In the genomic region with DNA sequence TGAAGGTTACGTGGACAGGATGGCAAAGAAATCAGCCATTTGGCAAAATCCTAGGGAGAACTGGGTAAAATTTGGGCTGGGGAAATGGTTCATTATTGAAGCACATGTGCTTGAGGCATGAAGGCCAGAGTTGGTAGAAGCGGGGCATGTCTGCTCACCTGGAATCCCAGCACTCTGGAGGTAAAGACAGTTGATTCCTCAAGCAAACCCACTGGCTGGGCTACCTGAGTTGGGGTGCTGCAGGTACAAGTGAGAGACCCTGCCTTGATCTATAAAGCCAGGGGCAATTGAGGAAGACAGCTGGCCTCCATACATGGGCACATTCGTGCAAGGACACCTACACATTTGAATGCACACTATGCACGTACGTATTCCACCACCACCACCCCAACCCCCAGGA, we compare ENCODE assay signal across 9 mouse cellular contexts. TPM values are rescaled to one million over a fixed set of nuclear protein-coding genes. Genes with fewer than 3 reads are reported as not detected.
DNase-seq lines count a peak whose midpoint lies in the region; ATAC-seq and TF ChIP-seq lines count a peak whose summit lies in the region.
"Had no signal": no experiment of that assay in that cellular context is flagged by ENCODE, and none has a peak within 500 bp of the region (broad histone marks: within the 10 kb centered on the region; RNA-seq: fewer than 3 reads in every experiment).

No protein-coding gene starts in this region.

- H3K36me3 ChIP-seq in embryonic facial prominence, embryonic 14.5 days (ENCODE audit: control insufficient read depth, insufficient read depth, low read length) = peaks cover 29% of the 10 kb centered on the region; the same call in 1 of the 2 replicates
- H3K36me3 ChIP-seq in hindbrain, embryonic 11.5 days (ENCODE audit: control insufficient read depth, insufficient read depth, low read length) = no peaks in the 10 kb centered on the region
- peaks cover 25% of the 10 kb centered on the region for H3K36me3 ChIP-seq in midbrain, embryonic 13.5 days

- peaks cover 4% of the 10 kb centered on the region for H3K4me1 ChIP-seq in embryonic facial prominence, embryonic 14.5 days (ENCODE audit: control insufficient read depth, insufficient read depth, low read length)
- no peaks in the 10 kb centered on the region for H3K4me1 ChIP-seq in hindbrain, embryonic 11.5 days (replicated peaks; ENCODE audit: control insufficient read depth, insufficient read depth, low read length)
- H3K4me1 ChIP-seq in midbrain, embryonic 13.5 days (replicated peaks) = peaks cover 8% of the 10 kb centered on the region

- peak overlapping the region; percentile 76 for H3K4me2 ChIP-seq in embryonic facial prominence, embryonic 14.5 days (ENCODE audit: low read depth, low read length)
- 0 out of 2 replicates have a peak overlapping the region, but pooled peaks have one; percentile 47 for H3K4me2 ChIP-seq in hindbrain, embryonic 11.5 days (replicated peaks; ENCODE audit: low read depth, low read length)
- peak overlapping the region; percentile 63 for H3K4me2 ChIP-seq in midbrain, embryonic 13.5 days (replicated peaks)

- WGBS in embryonic facial prominence, embryonic 14.5 days = 88% methylated on average over 5 of the region's 5 CpGs
- WGBS in hindbrain, embryonic 11.5 days = 93% methylated on average over 5 of the region's 5 CpGs
- 94% methylated on average over 5 of the region's 5 CpGs for WGBS in midbrain, embryonic 13.5 days

- no peak overlapping the region for H3K27ac ChIP-seq in layer of hippocampus, adult 2 months
- no peak overlapping the region for H3K27ac ChIP-seq in embryonic facial prominence, embryonic 14.5 days (replicated peaks; ENCODE audit: low read depth, low read length)
- no peak overlapping the region for H3K27ac ChIP-seq in hindbrain, embryonic 11.5 days (ENCODE audit: low read depth, low read length)
- no peak overlapping the region for H3K27ac ChIP-seq in midbrain, embryonic 13.5 days

- no peak overlapping the region for H3K9ac ChIP-seq in embryonic facial prominence, embryonic 14.5 days (ENCODE audit: low read depth, low read length)
- no peak overlapping the region for H3K9ac ChIP-seq in hindbrain, embryonic 11.5 days (ENCODE audit: low read depth, low read length)
- no peak overlapping the region for H3K9ac ChIP-seq in midbrain, embryonic 13.5 days (replicated peaks)

- TF ChIP-seq CTCF in layer of hippocampus, adult 2 months (conservative IDR thresholded peaks at IDR 0.05) = no peak

- ATAC-seq in embryonic facial prominence, embryonic 14.5 days (ENCODE audit: low read depth) = no peak
- no peak for ATAC-seq in hindbrain, embryonic 11.5 days (ENCODE audit: low FRiP score)
- no peak for ATAC-seq in midbrain, embryonic 13.5 days

- H3K9me3 ChIP-seq in embryonic facial prominence, embryonic 14.5 days (ENCODE audit: control insufficient read depth, low read length) = no peaks in the 10 kb centered on the region
- H3K9me3 ChIP-seq in hindbrain, embryonic 11.5 days (ENCODE audit: control insufficient read depth, low read length) = no peaks in the 10 kb centered on the region
- no peaks in the 10 kb centered on the region for H3K9me3 ChIP-seq in midbrain, embryonic 13.5 days

- H3K4me3 ChIP-seq in layer of hippocampus, adult 2 months = peak overlapping the region; percentile 93
- peak overlapping the region; percentile 65 for H3K4me3 ChIP-seq in embryonic facial prominence, embryonic 14.5 days (ENCODE audit: low read depth, low read length)
- no peak overlapping the region for H3K4me3 ChIP-seq in hindbrain, embryonic 11.5 days (ENCODE audit: low read depth, low read length)
- H3K4me3 ChIP-seq in midbrain, embryonic 13.5 days (replicated peaks) = peak overlapping the region; percentile 56

- DNase-seq in layer of hippocampus, adult 2 months (ENCODE audit: low spot score in 2 of 2) = no peak
- no peak for DNase-seq in layer of hippocampus, adult 9-11 months
- DNase-seq in embryonic facial prominence, embryonic 14.5 days (ENCODE audit: low spot score) = no peak
- DNase-seq in hindbrain, embryonic 11.5 days (ENCODE audit: low spot score) = no peak
- no peak for DNase-seq in adrenal gland, postnatal 14 days
- DNase-seq in embryo, embryonic 11 days = no peak
- no peak for DNase-seq in ovary, adult 18-20 months (ENCODE audit: low spot score)

- no peaks in the 10 kb centered on the region for H3K27me3 ChIP-seq in embryonic facial prominence, embryonic 14.5 days (replicated peaks; ENCODE audit: control insufficient read depth, insufficient read depth, low read length)
- no peaks in the 10 kb centered on the region for H3K27me3 ChIP-seq in hindbrain, embryonic 11.5 days (ENCODE audit: control insufficient read depth, insufficient read depth, low read length)
- no peaks in the 10 kb centered on the region for H3K27me3 ChIP-seq in midbrain, embryonic 13.5 days

RNA-seq across cellular contexts. Expression of gene Dmac2, which starts 0.9 kb away (rescaled TPM):
- total RNA-seq in layer of hippocampus, adult 2 months (2021) = 10 to 100 TPM; 47.0 to 50.3 TPM
- polyA plus RNA-seq in embryonic facial prominence, embryonic 14.5 days (2014; fragmentation: Nextera tagmentation; extraction: Ambion mirVana) = 27.9 and 30.3 TPM in 2 replicates
- polyA plus RNA-seq in hindbrain, embryonic 11.5 days (2014; fragmentation: Nextera tagmentation; extraction: Ambion mirVana) = 25.1 and 25.5 TPM in 2 replicates
- polyA plus RNA-seq in midbrain, embryonic 13.5 days (2015; fragmentation: Nextera tagmentation; extraction: Ambion mirVana) = 31.5 and 34.2 TPM in 2 replicates
- 37.4 and 43.7 TPM in 2 replicates for total RNA-seq in adrenal gland, postnatal 14 days (2021)

RNA-seq across cellular contexts. Expression of gene Erich4, which starts 4.4 kb away (rescaled TPM):
- total RNA-seq in layer of hippocampus, adult 2 months (2021) = not detected
- not detected in 2 replicates for polyA plus RNA-seq in embryonic facial prominence, embryonic 14.5 days (2014; fragmentation: Nextera tagmentation; extraction: Ambion mirVana)
- not detected in 2 replicates for polyA plus RNA-seq in hindbrain, embryonic 11.5 days (2014; fragmentation: Nextera tagmentation; extraction: Ambion mirVana)
- not detected in 2 replicates for polyA plus RNA-seq in midbrain, embryonic 13.5 days (2015; fragmentation: Nextera tagmentation; extraction: Ambion mirVana)
- total RNA-seq in adrenal gland, postnatal 14 days (2021) = not detected in 2 replicates
- total RNA-seq: adrenal gland, adult 18-20 months had no signal

RNA-seq across cellular contexts. Expression of gene B3gnt8, which starts 6.4 kb away (rescaled TPM):
- 1 to 10 TPM; 1.5 to 1.9 TPM for total RNA-seq in layer of hippocampus, adult 2 months (2021)
- polyA plus RNA-seq in embryonic facial prominence, embryonic 14.5 days (2014; fragmentation: Nextera tagmentation; extraction: Ambion mirVana) = 5.6 and 5.8 TPM in 2 replicates
- 0.36 and 0.91 TPM in 2 replicates for polyA plus RNA-seq in hindbrain, embryonic 11.5 days (2014; fragmentation: Nextera tagmentation; extraction: Ambion mirVana)
- polyA plus RNA-seq in midbrain, embryonic 13.5 days (2015; fragmentation: Nextera tagmentation; extraction: Ambion mirVana) = 0.55 and 0.57 TPM in 2 replicates
- 3.6 and 6.2 TPM in 2 replicates for total RNA-seq in adrenal gland, postnatal 14 days (2021)

RNA-seq across cellular contexts. Expression of gene Bckdha, which starts 38.7 kb away (rescaled TPM):
- total RNA-seq in layer of hippocampus, adult 2 months (2021) = 10 to 100 TPM; 37.1 to 41.4 TPM
- 47.0 and 54.4 TPM in 2 replicates for polyA plus RNA-seq in embryonic facial prominence, embryonic 14.5 days (2014; fragmentation: Nextera tagmentation; extraction: Ambion mirVana)
- polyA plus RNA-seq in hindbrain, embryonic 11.5 days (2014; fragmentation: Nextera tagmentation; extraction: Ambion mirVana) = 32.9 and 35.2 TPM in 2 replicates
- 47.9 and 50.5 TPM in 2 replicates for polyA plus RNA-seq in midbrain, embryonic 13.5 days (2015; fragmentation: Nextera tagmentation; extraction: Ambion mirVana)
- 255 and 258 TPM in 2 replicates for total RNA-seq in adrenal gland, postnatal 14 days (2021)

RNA-seq across cellular contexts. Expression of gene Exosc5, which starts 38.9 kb away (rescaled TPM):
- 10 to 100 TPM; 26.9 to 28.1 TPM for total RNA-seq in layer of hippocampus, adult 2 months (2021)
- polyA plus RNA-seq in embryonic facial prominence, embryonic 14.5 days (2014; fragmentation: Nextera tagmentation; extraction: Ambion mirVana) = 62.3 and 65.1 TPM in 2 replicates
- 48.1 and 49.9 TPM in 2 replicates for polyA plus RNA-seq in hindbrain, embryonic 11.5 days (2014; fragmentation: Nextera tagmentation; extraction: Ambion mirVana)
- polyA plus RNA-seq in midbrain, embryonic 13.5 days (2015; fragmentation: Nextera tagmentation; extraction: Ambion mirVana) = 44.2 and 44.8 TPM in 2 replicates
- total RNA-seq in adrenal gland, postnatal 14 days (2021) = 43.3 and 53.2 TPM in 2 replicates
